In genomic region chr7:83745065-83745412, GRCm38 (mm10) we compare ENCODE assay signal across 12 mouse cellular contexts. TPM values are rescaled to one million over a fixed set of nuclear protein-coding genes. Genes with fewer than 3 reads are reported as not detected.
DNase-seq lines count a peak whose midpoint lies in the region; ATAC-seq and TF ChIP-seq lines count a peak whose summit lies in the region.
"Had no signal": no experiment of that assay in that cellular context is flagged by ENCODE, and none has a peak within 500 bp of the region (broad histone marks: within the 10 kb centered on the region; RNA-seq: fewer than 3 reads in every experiment).

No protein-coding gene starts in this region.

- no peak overlapping the region for H3K4me2 ChIP-seq in midbrain, embryonic 13.5 days (replicated peaks)
- H3K4me2 ChIP-seq in midbrain, embryonic 11.5 days, result no peak overlapping the region
- H3K4me2 ChIP-seq in hindbrain, postnatal 0 days (ENCODE audit: low read depth, low read length), result peak overlapping the region; percentile 24; the same call in 1 of the 2 replicates
- peak overlapping the region; percentile 41 for H3K4me2 ChIP-seq in stomach, embryonic 15.5 days
- H3K4me2 ChIP-seq in forebrain, embryonic 15.5 days (replicated peaks), result no peak overlapping the region
- H3K4me2 ChIP-seq: liver, embryonic 15.5 days had no signal

- ATAC-seq in midbrain, embryonic 13.5 days, result 0 out of 2 replicates have a peak, but pooled peaks have one; percentile 43
- ATAC-seq in midbrain, embryonic 11.5 days (ENCODE audit: low FRiP score), result no peak
- ATAC-seq in hindbrain, postnatal 0 days, result 0 out of 2 replicates have a peak, but pooled peaks have one; percentile 28
- no peak for ATAC-seq in stomach, embryonic 15.5 days (ENCODE audit: insufficient read depth, low FRiP score, low read depth)
- ATAC-seq in forebrain, embryonic 15.5 days (replicated peaks), result no peak

- H3K9ac ChIP-seq in midbrain, embryonic 13.5 days (replicated peaks), result no peak overlapping the region
- no peak overlapping the region for H3K9ac ChIP-seq in midbrain, embryonic 11.5 days (ENCODE audit: low read length)
- no peak overlapping the region for H3K9ac ChIP-seq in hindbrain, postnatal 0 days (replicated peaks; ENCODE audit: low read length)
- no peak overlapping the region for H3K9ac ChIP-seq in stomach, embryonic 15.5 days
- H3K9ac ChIP-seq in forebrain, embryonic 15.5 days (replicated peaks), result no peak overlapping the region
- H3K9ac ChIP-seq: liver, embryonic 15.5 days had no signal

- no peaks in the 10 kb centered on the region for H3K9me3 ChIP-seq in midbrain, embryonic 13.5 days
- no peaks in the 10 kb centered on the region for H3K9me3 ChIP-seq in midbrain, embryonic 11.5 days (ENCODE audit: control insufficient read depth, low read length)
- no peaks in the 10 kb centered on the region for H3K9me3 ChIP-seq in hindbrain, postnatal 0 days (ENCODE audit: low read length)
- no peaks in the 10 kb centered on the region for H3K9me3 ChIP-seq in stomach, embryonic 15.5 days
- no peaks in the 10 kb centered on the region for H3K9me3 ChIP-seq in forebrain, embryonic 15.5 days
- H3K9me3 ChIP-seq: liver, embryonic 15.5 days had no signal

- 81% methylated on average over 9 of the region's 9 CpGs for WGBS in midbrain, embryonic 13.5 days
- WGBS in midbrain, embryonic 11.5 days, result 81% methylated on average over 9 of the region's 9 CpGs
- WGBS in hindbrain, postnatal 0 days, result 79% methylated on average over 9 of the region's 9 CpGs
- 57% methylated on average over 9 of the region's 9 CpGs for WGBS in stomach, embryonic 15.5 days
- 79% methylated on average over 9 of the region's 9 CpGs for WGBS in forebrain, embryonic 15.5 days

- DNase-seq in heart, adult 18-20 months, result peak; percentile 23 to 48
- no peak for DNase-seq in heart, postnatal 4 days
- DNase-seq in midbrain, embryonic 11.5 days (ENCODE audit: low spot score, missing footprints), result no peak
- no peak for DNase-seq in hindbrain, postnatal 0 days (ENCODE audit: low spot score)
- no peak for DNase-seq in adrenal gland, adult 2 months
- DNase-seq: right cerebral cortex, postnatal 14 days had no signal

- H3K4me3 ChIP-seq in midbrain, embryonic 13.5 days (replicated peaks), result no peak overlapping the region
- H3K4me3 ChIP-seq in midbrain, embryonic 11.5 days (ENCODE audit: low read depth, low read length), result no peak overlapping the region
- H3K4me3 ChIP-seq in hindbrain, postnatal 0 days (ENCODE audit: low read length), result no peak overlapping the region
- H3K4me3 ChIP-seq in stomach, embryonic 15.5 days (replicated peaks), result peak overlapping the region; percentile 26; the same call in 1 of the 2 replicates
- H3K4me3 ChIP-seq in forebrain, embryonic 15.5 days, result no peak overlapping the region
- H3K4me3 ChIP-seq: liver, embryonic 15.5 days had no signal

- H3K27me3 ChIP-seq in midbrain, embryonic 13.5 days, result 0 out of 2 replicates have a peak, but pooled peaks cover 4% of the 10 kb centered on the region
- H3K27me3 ChIP-seq in midbrain, embryonic 11.5 days (ENCODE audit: control insufficient read depth, insufficient read depth, low read length), result no peaks in the 10 kb centered on the region
- no peaks in the 10 kb centered on the region for H3K27me3 ChIP-seq in hindbrain, postnatal 0 days (ENCODE audit: insufficient read depth, low read length)
- no peaks in the 10 kb centered on the region for H3K27me3 ChIP-seq in stomach, embryonic 15.5 days (replicated peaks)
- H3K27me3 ChIP-seq in forebrain, embryonic 15.5 days, result no peaks in the 10 kb centered on the region
- H3K27me3 ChIP-seq: liver, embryonic 15.5 days had no signal

- H3K4me1 ChIP-seq in midbrain, embryonic 13.5 days (replicated peaks), result peaks cover 18% of the 10 kb centered on the region
- peaks cover 4% of the 10 kb centered on the region for H3K4me1 ChIP-seq in midbrain, embryonic 11.5 days (ENCODE audit: control insufficient read depth, insufficient read depth, low read length)
- H3K4me1 ChIP-seq in hindbrain, postnatal 0 days (ENCODE audit: insufficient read depth, low read length), result peaks cover 4% of the 10 kb centered on the region; the same call in 1 of the 2 replicates
- peaks cover 16% of the 10 kb centered on the region; the same call in 1 of the 2 replicates for H3K4me1 ChIP-seq in stomach, embryonic 15.5 days
- H3K4me1 ChIP-seq in forebrain, embryonic 15.5 days, result peaks cover 6% of the 10 kb centered on the region; the same call in 1 of the 2 replicates
- H3K4me1 ChIP-seq: liver, embryonic 15.5 days had no signal

- no peaks in the 10 kb centered on the region for H3K36me3 ChIP-seq in midbrain, embryonic 13.5 days
- no peaks in the 10 kb centered on the region for H3K36me3 ChIP-seq in midbrain, embryonic 11.5 days (ENCODE audit: control insufficient read depth, insufficient read depth, low read length)
- H3K36me3 ChIP-seq in hindbrain, postnatal 0 days (ENCODE audit: insufficient read depth, low read length), result no peaks in the 10 kb centered on the region
- H3K36me3 ChIP-seq in stomach, embryonic 15.5 days, result no peaks in the 10 kb centered on the region
- H3K36me3 ChIP-seq in forebrain, embryonic 15.5 days, result no peaks in the 10 kb centered on the region
- H3K36me3 ChIP-seq: liver, embryonic 15.5 days had no signal

- no peak overlapping the region for H3K27ac ChIP-seq in midbrain, embryonic 13.5 days
- H3K27ac ChIP-seq in midbrain, embryonic 11.5 days (ENCODE audit: low read depth, low read length), result no peak overlapping the region
- H3K27ac ChIP-seq in hindbrain, postnatal 0 days, result no peak overlapping the region
- H3K27ac ChIP-seq in stomach, embryonic 15.5 days, result peak overlapping the region; percentile 81
- H3K27ac ChIP-seq in forebrain, embryonic 15.5 days (replicated peaks), result no peak overlapping the region
- H3K27ac ChIP-seq: liver, embryonic 15.5 days had no signal

- TF ChIP-seq CTCF in hindbrain, postnatal 0 days (IDR thresholded peaks at IDR 0.05; ENCODE audit: low read depth), result no peak

RNA-seq across cellular contexts. Expression of gene Il16, which starts 0.5 kb away (rescaled TPM):
- total RNA-seq in heart, adult 18-20 months (2021), result 1 to 10 TPM; 6.7 to 8.6 TPM
- total RNA-seq in heart, postnatal 4 days (2021), result 1 to 10 TPM; 4.5 to 5.5 TPM
- polyA plus RNA-seq in midbrain, embryonic 13.5 days (2015; fragmentation: Nextera tagmentation; extraction: Ambion mirVana), result 0.74 and 0.88 TPM in 2 replicates
- 1.0 and 1.1 TPM in 2 replicates for polyA plus RNA-seq in midbrain, embryonic 11.5 days (2014; fragmentation: Nextera tagmentation; extraction: Ambion mirVana)
- 1.2 and 2.6 TPM in 2 replicates for total RNA-seq in hindbrain, postnatal 0 days (2014; rRNA removed)
- polyA plus RNA-seq in hindbrain, postnatal 0 days (2015; fragmentation: Nextera tagmentation; extraction: Ambion mirVana), result 0.81 and 0.87 TPM in 2 replicates
- polyA plus RNA-seq in stomach, embryonic 15.5 days (2015; fragmentation: Nextera tagmentation; extraction: Ambion mirVana), result 5.5 and 5.7 TPM in 2 replicates
- 0.98 and 1.0 TPM in 2 replicates for polyA plus RNA-seq in forebrain, embryonic 15.5 days (2015; fragmentation: Nextera tagmentation; extraction: Ambion mirVana)
- 1 to 10 TPM; 3.4 to 5.7 TPM for total RNA-seq in adrenal gland, adult 2 months (2021)
- 1.9 and 2.0 TPM in 2 replicates for polyA plus RNA-seq in adrenal gland, adult 2 months (2012; rRNA removed)

RNA-seq across cellular contexts. Expression of gene Cfap161, which starts 49.6 kb away (rescaled TPM):
- not detected for total RNA-seq in heart, adult 18-20 months (2021)
- under 1 TPM; 0.52 to 0.65 TPM for total RNA-seq in heart, postnatal 4 days (2021)
- polyA plus RNA-seq in midbrain, embryonic 13.5 days (2015; fragmentation: Nextera tagmentation; extraction: Ambion mirVana), result 0.26 and 0.89 TPM in 2 replicates
- not detected in 2 replicates for polyA plus RNA-seq in midbrain, embryonic 11.5 days (2014; fragmentation: Nextera tagmentation; extraction: Ambion mirVana)
- total RNA-seq in hindbrain, postnatal 0 days (2014; rRNA removed), result 1.2 and 2.5 TPM in 2 replicates
- polyA plus RNA-seq in hindbrain, postnatal 0 days (2015; fragmentation: Nextera tagmentation; extraction: Ambion mirVana), result 2.1 and 2.2 TPM in 2 replicates
- 0.32 TPM in 1 of 2 replicates, not detected in the other for polyA plus RNA-seq in stomach, embryonic 15.5 days (2015; fragmentation: Nextera tagmentation; extraction: Ambion mirVana)
- polyA plus RNA-seq in forebrain, embryonic 15.5 days (2015; fragmentation: Nextera tagmentation; extraction: Ambion mirVana), result 0.82 and 1.5 TPM in 2 replicates
- total RNA-seq in adrenal gland, adult 2 months (2021), result under 1 TPM; 0.35 to 0.45 TPM
- not detected in 2 replicates for polyA plus RNA-seq in adrenal gland, adult 2 months (2012; rRNA removed)
- total RNA-seq: gastrocnemius, postnatal 25 days had no signal
- polyA plus RNA-seq: large intestine, adult 2 months; liver, embryonic 15.5 days had no signal

Comparison
In these comparisons a context has a peak if more than half of its experiments do, and no peak if none do; other contexts are left out.
1. DNase-seq: peak in heart, adult 18-20 months (2 of 2); none in heart, postnatal 4 days (single experiment), midbrain, embryonic 11.5 days (single experiment), hindbrain, postnatal 0 days (single experiment) and adrenal gland, adult 2 months (single experiment).
2. ATAC-seq: peak in midbrain, embryonic 13.5 days (single experiment) and hindbrain, postnatal 0 days (single experiment); none in midbrain, embryonic 11.5 days (single experiment), stomach, embryonic 15.5 days (single experiment) and forebrain, embryonic 15.5 days (single experiment).
3. H3K4me2 ChIP-seq: peak in hindbrain, postnatal 0 days (single experiment) and stomach, embryonic 15.5 days (single experiment); none in midbrain, embryonic 13.5 days (single experiment), midbrain, embryonic 11.5 days (single experiment) and forebrain, embryonic 15.5 days (single experiment).